Mouse (Mus musculus) limb, embryonic 11.5 days (tissue): ENCODE measurements around the gene Zfp11. TPM values are rescaled to one million over a fixed set of nuclear protein-coding genes. Genes with fewer than 3 reads are reported as not detected.

ENCODE experiments used
- ATAC-seq: fragments of 200-750 bp; cut with Nextera tagmentation; 2 replicates; pipeline ENCODE4 v1.8.0; 2017; ENCODE audit warnings: low read depth; ENCODE audit not compliant: insufficient number of reproducible peaks, low FRiP score, low TSS enrichment
- DNase-seq: peaks from one replicate; pipeline ENCODE4 v3.0.0-alpha.2; 2015; ENCODE audit warnings: low spot score
- H3K27ac ChIP-seq: fragments of 300-500 bp; sonication (generic); replicated peaks from 2 replicates; pipeline ENCODE4 v1.5.1; 2014; ENCODE audit warnings: low read depth, mild to moderate bottlenecking, low read length
- H3K27me3 ChIP-seq: fragments of 300-500 bp; sonication (generic); 2 replicates; pipeline ENCODE4 v1.6.1; 2014; ENCODE audit warnings: mild to moderate bottlenecking, low read length, mixed read lengths; ENCODE audit not compliant: control insufficient read depth, insufficient read depth
- H3K36me3 ChIP-seq: fragments of 300-500 bp; sonication (generic); 2 replicates; pipeline ENCODE4 v1.6.1; 2014; ENCODE audit warnings: mild to moderate bottlenecking, low read length, moderate library complexity, mixed read lengths; ENCODE audit not compliant: control insufficient read depth, insufficient read depth
- H3K4me1 ChIP-seq: fragments of 300-500 bp; sonication (generic); 2 replicates; pipeline ENCODE4 v1.6.1; 2014; ENCODE audit warnings: low read length, mixed read lengths; ENCODE audit not compliant: control insufficient read depth, insufficient read depth
- H3K4me2 ChIP-seq: fragments of 300-500 bp; sonication (generic); 2 replicates; pipeline ENCODE4 v1.6.1; 2014; ENCODE audit warnings: low read depth, mild to moderate bottlenecking, moderate library complexity; ENCODE audit not compliant: severe bottlenecking
- H3K4me3 ChIP-seq: fragments of 300-500 bp; sonication (generic); 2 replicates; pipeline ENCODE4 v1.5.1; 2014; ENCODE audit warnings: low read depth, low read length
- H3K9ac ChIP-seq: fragments of 300-500 bp; sonication (generic); 2 replicates; pipeline ENCODE4 v1.6.1; 2014; ENCODE audit warnings: mild to moderate bottlenecking, low read length
- H3K9me3 ChIP-seq: fragments of 300-500 bp; sonication (generic); 2 replicates; pipeline ENCODE4 v1.6.1; 2016; ENCODE audit warnings: low read length; ENCODE audit not compliant: control insufficient read depth
- WGBS: fragments of 180-500 bp; shearing (Covaris S2); extraction: QIAGEN DNeasy Blood & Tissue Kit; methylation state at CpG from one replicate; pipeline ENCODE4 v1.1.7; 2014; 5-methylcytosine and 5-hydroxymethylcytosine counted together
- polyA plus RNA-seq: library from polyadenylated mRNA; unstranded; fragments of >200 nt; fragmentation: Nextera tagmentation; extraction: Ambion mirVana; gene quantifications from 2 replicates; pipeline ENCODE4 v1.2.1, GENCODE M21; 2014

Gene Zfp11
- 5.7 and 6.1 TPM in 2 replicates for polyA plus RNA-seq

- Histone ChIP-seq H3K27me3 (no peaks in the 10 kb centered on the region), H3K4me3 (peak within 1 kb of the TSS; percentile 84), H3K9me3 (no peaks in the 10 kb centered on the region), H3K4me1 (peaks cover 5% of the 10 kb centered on the region), H3K9ac (peak within 1 kb of the TSS; percentile 90), H3K36me3 (no peaks in the 10 kb centered on the region), H3K4me2 (peak within 1 kb of the TSS; percentile 83), H3K27ac (no peak within 1 kb of the TSS)
- 1% methylated on average over 23 of the region's 23 CpGs for WGBS
- ATAC-seq (peak; percentile 77), DNase-seq (peak; percentile 93)
Observed at GRCm38 (mm10) chr5:129670036-129670458, at the start of gene Zfp11. TSS of gene Zfp11 (minus strand) at chr5:129670099.

- Histone ChIP-seq H3K27me3 (no peaks in the 10 kb centered on the region), H3K9me3 (no peaks in the 10 kb centered on the region), H3K4me3 (no peak overlapping the region), H3K4me1 (no peaks in the 10 kb centered on the region; the same call in 1 of the 2 replicates), H3K4me2 (no peak overlapping the region), H3K27ac (no peak overlapping the region), H3K36me3 (peaks cover 6% of the 10 kb centered on the region; the same call in 1 of the 2 replicates), H3K9ac (no peak overlapping the region)
- DNase-seq: no peak
- ATAC-seq: no peak
- 83% methylated on average over 9 of the region's 9 CpGs for WGBS
Observed at GRCm38 (mm10) chr5:129717016-129717415, 47.1 kb upstream of the Zfp11 start.

DNA sequence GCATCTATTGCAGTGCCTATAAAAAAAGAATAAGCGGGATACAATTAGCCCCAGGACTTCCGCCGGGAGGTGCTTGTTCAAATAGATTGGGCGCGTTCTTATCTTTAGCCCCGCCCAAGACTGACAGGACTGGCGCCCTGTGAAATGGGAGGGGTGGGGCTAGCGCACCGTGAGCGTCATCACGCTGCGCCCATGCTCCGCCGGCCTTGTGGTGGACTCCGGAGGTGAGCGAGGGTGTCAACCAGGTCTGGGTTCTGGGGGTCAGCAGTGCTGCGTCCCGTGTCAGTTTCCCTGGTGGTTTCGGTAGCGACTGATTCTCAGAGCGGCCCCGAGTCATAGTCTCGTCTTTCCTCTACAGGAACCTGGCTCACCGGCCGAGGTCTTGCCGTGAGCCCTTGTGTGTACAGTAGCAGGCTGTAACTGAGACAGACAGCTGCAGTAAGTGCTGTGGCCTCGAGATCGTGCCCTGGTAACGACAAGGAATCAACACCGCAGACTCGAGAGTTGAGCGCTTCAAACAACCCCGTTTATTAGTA, 45.5 kb upstream of the Zfp11 start, which contains the start of gene Mrps17:
Mrps17 (plus strand) TSS at position 172 of the 536 bp plus-strand sequence.
- H3K9ac ChIP-seq: peak within 1 kb of the TSS; percentile 41
- H3K36me3 ChIP-seq: peaks cover 6% of the 10 kb centered on the region; the same call in 1 of the 2 replicates
- H3K9me3 ChIP-seq: no peaks in the 10 kb centered on the region
- peak; percentile 91 for ATAC-seq
- peak; percentile 92 for DNase-seq
- H3K4me1 ChIP-seq: no peaks in the 10 kb centered on the region; the same call in 1 of the 2 replicates
- H3K4me3 ChIP-seq: peak within 1 kb of the TSS; percentile 57
- WGBS: under 1% methylated on average over 33 of the region's 33 CpGs
- H3K27ac ChIP-seq: no peak within 1 kb of the TSS
- H3K27me3 ChIP-seq: no peaks in the 10 kb centered on the region
- H3K4me2 ChIP-seq: peak within 1 kb of the TSS; percentile 63

DNA sequence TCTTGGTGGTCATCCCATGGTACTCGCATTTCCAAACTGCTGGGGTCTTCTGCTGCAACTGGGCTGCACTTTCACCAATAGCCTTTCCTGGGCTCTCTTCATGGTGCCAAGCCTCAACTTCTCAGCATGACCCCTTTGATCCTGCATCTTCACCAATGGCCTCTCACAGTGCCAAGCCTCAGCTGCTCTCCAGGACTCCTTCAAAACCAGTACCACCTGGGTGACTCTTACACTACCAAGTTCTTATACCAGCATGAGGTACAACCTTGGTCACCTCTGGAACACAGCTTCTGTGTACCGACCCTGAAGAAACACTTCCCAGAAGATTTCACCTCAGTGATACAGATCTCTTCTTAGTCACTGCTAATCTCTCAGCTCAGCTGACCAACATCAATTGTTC, 38.5 kb upstream of the Zfp11 start, which contains the start of gene Sept14:
Sept14 (minus strand) TSS at position 101 of the 400 bp plus-strand sequence.
- Histone ChIP-seq H3K9ac (no peak within 1 kb of the TSS), H3K36me3 (no peaks in the 10 kb centered on the region), H3K4me3 (no peak within 1 kb of the TSS), H3K4me2 (no peak within 1 kb of the TSS), H3K27me3 (no peaks in the 10 kb centered on the region), H3K9me3 (no peaks in the 10 kb centered on the region), H3K27ac (no peak within 1 kb of the TSS), H3K4me1 (no peaks in the 10 kb centered on the region)
- no peak for ATAC-seq
- no peak for DNase-seq
- WGBS: 63% methylated on average over 2 of the region's 2 CpGs

DNA sequence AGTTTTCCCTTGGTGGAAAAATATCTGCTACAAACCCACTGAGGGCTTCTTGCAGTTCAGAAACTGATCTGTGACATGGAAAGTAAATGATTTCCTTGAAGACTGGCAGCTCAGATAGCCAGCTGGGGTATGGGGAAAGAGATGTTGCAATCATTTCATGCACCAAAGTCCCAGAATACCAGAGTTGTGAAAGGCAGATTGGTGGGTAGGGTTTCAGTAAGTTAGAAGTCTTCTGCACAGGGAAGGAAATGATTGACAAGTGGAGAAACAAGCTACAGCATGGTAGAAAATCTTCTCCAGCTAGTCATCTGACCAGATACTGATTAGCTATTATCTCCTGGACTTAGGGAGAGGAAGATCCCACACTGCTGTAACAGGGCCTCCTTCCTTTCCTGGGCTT, 33.5 kb upstream of the Zfp11 start:
- H3K9me3 ChIP-seq: no peaks in the 10 kb centered on the region
- ATAC-seq (no peak), DNase-seq (no peak)
- H3K9ac ChIP-seq: no peak overlapping the region
- no peak overlapping the region for H3K27ac ChIP-seq
- no peaks in the 10 kb centered on the region for H3K27me3 ChIP-seq
- H3K4me2 ChIP-seq: no peak overlapping the region
- no peaks in the 10 kb centered on the region for H3K36me3 ChIP-seq
- H3K4me1 ChIP-seq: no peaks in the 10 kb centered on the region
- H3K4me3 ChIP-seq: no peak overlapping the region

- H3K36me3 ChIP-seq: no peaks in the 10 kb centered on the region
- DNase-seq (no peak), ATAC-seq (no peak)
- H3K9ac ChIP-seq: no peak overlapping the region
- WGBS: 86% methylated on average over 1 of the region's 1 CpGs
- H3K4me2 ChIP-seq: no peak overlapping the region
- no peaks in the 10 kb centered on the region for H3K9me3 ChIP-seq
- no peak overlapping the region for H3K27ac ChIP-seq
- no peak overlapping the region for H3K4me3 ChIP-seq
- no peaks in the 10 kb centered on the region for H3K4me1 ChIP-seq
- H3K27me3 ChIP-seq: no peaks in the 10 kb centered on the region
Observed at GRCm38 (mm10) chr5:129701706-129702105, 31.8 kb upstream of the Zfp11 start.

DNA sequence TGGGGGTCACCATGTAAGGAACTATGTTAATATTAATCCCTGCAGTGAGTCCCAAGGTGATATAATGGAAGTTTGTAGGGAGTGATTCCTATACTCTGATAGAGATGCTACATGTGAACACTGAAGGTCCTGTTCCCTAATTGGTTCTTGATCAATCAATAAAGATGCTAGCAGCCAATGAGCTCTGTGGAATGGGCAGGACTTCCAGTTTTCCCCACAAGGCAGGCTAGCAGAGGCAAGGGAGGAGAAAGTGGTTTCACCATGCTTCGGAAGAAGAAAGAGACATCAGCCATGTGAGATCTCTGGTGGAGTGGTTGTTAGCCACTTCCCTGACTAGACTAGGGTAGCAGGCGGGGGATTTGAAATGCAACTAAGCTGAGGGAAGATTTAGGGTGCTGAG, 30.6 kb upstream of the Zfp11 start:
- Histone ChIP-seq H3K27me3 (no peaks in the 10 kb centered on the region), H3K4me1 (no peaks in the 10 kb centered on the region), H3K36me3 (no peaks in the 10 kb centered on the region), H3K9ac (no peak overlapping the region), H3K4me3 (no peak overlapping the region), H3K9me3 (no peaks in the 10 kb centered on the region), H3K4me2 (no peak overlapping the region), H3K27ac (no peak overlapping the region)
- ATAC-seq: no peak
- WGBS: 35% methylated on average over 2 of the region's 2 CpGs
- DNase-seq: peak; percentile 19

DNA sequence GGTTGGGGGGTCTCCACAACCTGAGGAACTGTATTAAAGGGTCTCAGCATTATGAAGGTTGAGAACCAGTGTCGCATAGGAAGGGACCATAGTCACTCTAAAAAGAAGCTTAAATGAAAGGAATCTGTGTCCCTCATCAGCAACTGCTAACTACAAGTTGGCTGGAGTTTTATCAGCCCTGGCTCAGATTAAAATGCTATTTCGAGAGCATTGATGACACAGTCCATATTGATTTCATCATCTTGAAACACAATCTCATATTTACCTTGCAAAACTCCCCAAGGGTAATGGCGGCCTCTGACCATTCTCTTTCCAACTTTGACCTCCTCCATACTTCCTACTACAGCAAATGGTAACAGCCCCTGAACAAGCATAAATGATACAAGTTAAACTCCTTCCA, 20.6 kb upstream of the Zfp11 start:
- H3K4me1 ChIP-seq: no peaks in the 10 kb centered on the region
- no peak overlapping the region for H3K27ac ChIP-seq
- DNase-seq (no peak), ATAC-seq (no peak)
- H3K9me3 ChIP-seq: no peaks in the 10 kb centered on the region
- H3K27me3 ChIP-seq: no peaks in the 10 kb centered on the region
- no peak overlapping the region for H3K4me3 ChIP-seq
- no peaks in the 10 kb centered on the region for H3K36me3 ChIP-seq
- WGBS: 90% methylated on average over 3 of the region's 3 CpGs
- H3K4me2 ChIP-seq: no peak overlapping the region
- H3K9ac ChIP-seq: no peak overlapping the region

DNA sequence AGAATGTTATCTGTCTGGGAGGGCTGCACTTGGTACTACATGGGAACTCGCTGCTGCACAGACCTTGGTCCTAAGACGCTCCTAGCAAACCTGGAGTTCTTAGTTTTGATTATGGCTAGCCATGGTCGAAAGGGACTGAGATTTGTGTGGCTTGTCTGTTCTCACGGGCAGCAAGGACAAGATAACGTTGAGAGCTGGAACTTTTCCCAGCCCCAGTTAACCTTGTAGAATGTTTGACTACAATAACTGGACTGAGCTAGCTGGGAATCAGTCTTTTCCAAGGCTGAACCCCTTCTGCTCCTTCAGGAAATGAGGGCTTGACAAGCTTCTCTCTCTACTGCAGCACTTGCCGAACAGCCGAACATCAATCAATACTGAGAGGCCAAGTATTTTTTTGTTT, 17.7 kb upstream of the Zfp11 start:
- Histone ChIP-seq H3K4me1 (no peaks in the 10 kb centered on the region), H3K36me3 (no peaks in the 10 kb centered on the region), H3K4me2 (no peak overlapping the region), H3K4me3 (no peak overlapping the region), H3K27ac (no peak overlapping the region), H3K9me3 (no peaks in the 10 kb centered on the region), H3K9ac (no peak overlapping the region), H3K27me3 (no peaks in the 10 kb centered on the region)
- ATAC-seq (no peak), DNase-seq (no peak)
- 87% methylated on average over 7 of the region's 7 CpGs for WGBS
